Mouse (Mus musculus) forebrain, embryonic 10.5 days (tissue): ENCODE results near the gene Zfp42. TPM values are rescaled to one million over a fixed set of nuclear protein-coding genes. Genes with fewer than 3 reads are reported as not detected.

Experiments
- DNase-seq: peaks from one replicate; pipeline ENCODE4 v3.0.0-alpha.2; 2017; ENCODE audit warnings: low spot score; ENCODE audit errors: extremely low spot score
- H3K27ac ChIP-seq: fragments of 300-500 bp; sonication (generic); 2 replicates; pipeline ENCODE4 v1.5.1; 2016; ENCODE audit warnings: mild to moderate bottlenecking
- H3K27me3 ChIP-seq: fragments of 300-500 bp; sonication (generic); 2 replicates; pipeline ENCODE4 v1.6.1; 2016; ENCODE audit warnings: mild to moderate bottlenecking; ENCODE audit not compliant: poor library complexity, severe bottlenecking
- H3K36me3 ChIP-seq: fragments of 300-500 bp; sonication (generic); replicated peaks from 2 replicates; pipeline ENCODE4 v1.6.1; 2016; ENCODE audit warnings: mild to moderate bottlenecking, moderate library complexity
- H3K4me1 ChIP-seq: fragments of 300-500 bp; sonication (generic); 2 replicates; pipeline ENCODE4 v1.6.1; 2016
- H3K4me3 ChIP-seq: fragments of 300-500 bp; sonication (generic); 2 replicates; pipeline ENCODE4 v1.5.1; 2016; ENCODE audit warnings: mild to moderate bottlenecking, moderate library complexity
- H3K9me3 ChIP-seq: fragments of 300-500 bp; sonication (generic); 2 replicates; pipeline ENCODE4 v1.6.1; 2016; ENCODE audit warnings: mild to moderate bottlenecking, moderate library complexity
- WGBS: fragments of 180-500 bp; shearing (Covaris S2); methylation state at CpG from one replicate; pipeline ENCODE4 v1.1.7; 2016; 5-methylcytosine and 5-hydroxymethylcytosine counted together
- polyA plus RNA-seq: library from polyadenylated mRNA; unstranded; fragments of >200 nt; fragmentation: Nextera tagmentation; extraction: Ambion mirVana; gene quantifications from 2 replicates; pipeline ENCODE4 v1.2.1, GENCODE M21; 2016

Gene Zfp42
- polyA plus RNA-seq, 1 experiment from 2014 or later: not detected

- Histone ChIP-seq H3K4me1 (no peaks in the 10 kb centered on the region), H3K4me3 (no peak overlapping the region), H3K36me3 (no peaks in the 10 kb centered on the region), H3K9me3 (no peaks in the 10 kb centered on the region), H3K27me3 (no peaks in the 10 kb centered on the region), H3K27ac (no peak overlapping the region)
- DNase-seq: no peak
- 91% methylated on average over 4 of the region's 4 CpGs for WGBS
Observed at GRCm38 (mm10) chr8:43294191-43294590, 12.6 kb downstream of the Zfp42 start.

GRCm38 (mm10) chr8:43290424-43291111, 16.2 kb downstream of the Zfp42 start:
- Histone ChIP-seq H3K27me3 (no peaks in the 10 kb centered on the region), H3K4me1 (no peaks in the 10 kb centered on the region), H3K27ac (no peak overlapping the region), H3K4me3 (no peak overlapping the region), H3K9me3 (no peaks in the 10 kb centered on the region), H3K36me3 (no peaks in the 10 kb centered on the region)
- no peak for DNase-seq
- 89% methylated on average over 5 of the region's 5 CpGs for WGBS

- H3K27me3 ChIP-seq: no peaks in the 10 kb centered on the region
- no peak overlapping the region for H3K27ac ChIP-seq
- DNase-seq: no peak
- no peak overlapping the region for H3K4me3 ChIP-seq
- WGBS: 96% methylated on average over 5 of the region's 5 CpGs
- no peaks in the 10 kb centered on the region for H3K36me3 ChIP-seq
- no peaks in the 10 kb centered on the region for H3K9me3 ChIP-seq
- H3K4me1 ChIP-seq: no peaks in the 10 kb centered on the region
Observed at GRCm38 (mm10) chr8:43289781-43290180, 17.0 kb downstream of the Zfp42 start.

- no peaks in the 10 kb centered on the region for H3K36me3 ChIP-seq
- WGBS: 91% methylated on average over 1 of the region's 1 CpGs
- H3K27me3 ChIP-seq: no peaks in the 10 kb centered on the region
- H3K27ac ChIP-seq: no peak overlapping the region
- DNase-seq: no peak
- H3K9me3 ChIP-seq: no peaks in the 10 kb centered on the region
- H3K4me1 ChIP-seq: no peaks in the 10 kb centered on the region
- no peak overlapping the region for H3K4me3 ChIP-seq
Observed at GRCm38 (mm10) chr8:43288840-43289239, 17.9 kb downstream of the Zfp42 start.

GRCm38 (mm10) chr8:43287456-43287855, 19.3 kb downstream of the Zfp42 start:
- WGBS: 94% methylated on average over 6 of the region's 6 CpGs
- no peak overlapping the region for H3K27ac ChIP-seq

GRCm38 (mm10) chr8:43283231-43283630, 23.5 kb downstream of the Zfp42 start:
- WGBS: 94% methylated on average over 7 of the region's 7 CpGs
- H3K4me1 ChIP-seq: no peaks in the 10 kb centered on the region
- no peak overlapping the region for H3K27ac ChIP-seq
- no peaks in the 10 kb centered on the region for H3K9me3 ChIP-seq
- H3K36me3 ChIP-seq: no peaks in the 10 kb centered on the region
- no peaks in the 10 kb centered on the region for H3K27me3 ChIP-seq
- no peak overlapping the region for H3K4me3 ChIP-seq
- DNase-seq: no peak

More at GRCm38 (mm10) chr8:43287456-43287855, 19.3 kb downstream of the Zfp42 start:
- no peaks in the 10 kb centered on the region for H3K9me3 ChIP-seq
- no peaks in the 10 kb centered on the region for H3K36me3 ChIP-seq
- no peaks in the 10 kb centered on the region for H3K27me3 ChIP-seq
- no peaks in the 10 kb centered on the region for H3K4me1 ChIP-seq
- no peak overlapping the region for H3K4me3 ChIP-seq
- no peak for DNase-seq

- no peaks in the 10 kb centered on the region for H3K27me3 ChIP-seq
- H3K4me3 ChIP-seq: no peak overlapping the region
- DNase-seq: no peak
- H3K4me1 ChIP-seq: no peaks in the 10 kb centered on the region
- H3K27ac ChIP-seq: no peak overlapping the region
- H3K9me3 ChIP-seq: no peaks in the 10 kb centered on the region
- no peaks in the 10 kb centered on the region for H3K36me3 ChIP-seq
- WGBS: 69% methylated on average over 4 of the region's 4 CpGs
Observed at GRCm38 (mm10) chr8:43278397-43278796, 28.4 kb downstream of the Zfp42 start.

GRCm38 (mm10) chr8:43260961-43261360, 45.8 kb downstream of the Zfp42 start:
- Histone ChIP-seq H3K36me3 (no peaks in the 10 kb centered on the region), H3K27ac (no peak overlapping the region), H3K4me3 (no peak overlapping the region), H3K27me3 (no peaks in the 10 kb centered on the region), H3K4me1 (no peaks in the 10 kb centered on the region), H3K9me3 (no peaks in the 10 kb centered on the region)
- WGBS: 95% methylated on average over 6 of the region's 6 CpGs
- no peak for DNase-seq

GRCm38 (mm10) chr8:43257886-43258285, 48.9 kb downstream of the Zfp42 start:
- H3K4me3 ChIP-seq: no peak overlapping the region
- no peak overlapping the region for H3K27ac ChIP-seq
- WGBS: 86% methylated on average over 1 of the region's 1 CpGs
- no peak for DNase-seq
- no peaks in the 10 kb centered on the region for H3K4me1 ChIP-seq
- H3K27me3 ChIP-seq: no peaks in the 10 kb centered on the region
- no peaks in the 10 kb centered on the region for H3K36me3 ChIP-seq
- no peaks in the 10 kb centered on the region for H3K9me3 ChIP-seq

- Histone ChIP-seq H3K27ac (no peak overlapping the region), H3K36me3 (no peaks in the 10 kb centered on the region), H3K4me3 (no peak overlapping the region), H3K4me1 (no peaks in the 10 kb centered on the region), H3K27me3 (no peaks in the 10 kb centered on the region), H3K9me3 (no peaks in the 10 kb centered on the region)
- 86% methylated on average over 6 of the region's 6 CpGs for WGBS
- DNase-seq: no peak
Observed at GRCm38 (mm10) chr8:43255695-43256094, 51.1 kb downstream of the Zfp42 start.

GRCm38 (mm10) chr8:43251653-43252052, 55.1 kb downstream of the Zfp42 start:
- Histone ChIP-seq H3K9me3 (no peaks in the 10 kb centered on the region), H3K4me1 (no peaks in the 10 kb centered on the region), H3K27ac (no peak overlapping the region), H3K4me3 (no peak overlapping the region), H3K27me3 (no peaks in the 10 kb centered on the region), H3K36me3 (no peaks in the 10 kb centered on the region)
- no peak for DNase-seq
- WGBS: 82% methylated on average over 6 of the region's 6 CpGs

GRCm38 (mm10) chr8:43248707-43249106, 58.1 kb downstream of the Zfp42 start:
- no peak overlapping the region for H3K4me3 ChIP-seq
- no peaks in the 10 kb centered on the region for H3K4me1 ChIP-seq
- 95% methylated on average over 8 of the region's 8 CpGs for WGBS
- no peak for DNase-seq
- no peaks in the 10 kb centered on the region for H3K9me3 ChIP-seq
- H3K36me3 ChIP-seq: no peaks in the 10 kb centered on the region
- no peaks in the 10 kb centered on the region for H3K27me3 ChIP-seq
- no peak overlapping the region for H3K27ac ChIP-seq
